Comparison of ENCODE assay signal across 8 mouse cellular contexts in genomic region chr14:121379827-121380145, GRCm38 (mm10). TPM values are rescaled to one million over a fixed set of nuclear protein-coding genes. Genes with fewer than 3 reads are reported as not detected.
DNase-seq lines count a peak whose midpoint lies in the region; ATAC-seq and TF ChIP-seq lines count a peak whose summit lies in the region.

Gene Stk24 (minus strand): TSS chr14:121380011.

- peak within 1 kb of the TSS; percentile 99 for H3K27ac ChIP-seq in kidney, adult 2 months (ENCODE audit: insufficient read depth, low read depth, low read length)
- H3K27ac ChIP-seq in lung, postnatal 0 days (ENCODE audit: low read length) = peak within 1 kb of the TSS; percentile 98

- peak; percentile 3 for ATAC-seq in inflammation-experienced regulatory T-cells, adult 6 months
- ATAC-seq in lung, postnatal 0 days = no peak; the same call in 1 of the 2 replicates

- H3K4me3 ChIP-seq in kidney, adult 2 months (ENCODE audit: insufficient read depth, low read depth, low read length) = peak within 1 kb of the TSS; percentile 89
- peak within 1 kb of the TSS; percentile 97 for H3K4me3 ChIP-seq in lung, postnatal 0 days (ENCODE audit: low read depth, low read length)

- no peak for TF ChIP-seq POLR2A in kidney, adult 2 months (IDR thresholded peaks at IDR 0.05; ENCODE audit: low read depth, low read length)

- no peak for DNase-seq in kidney, adult 2 months
- no peak for DNase-seq in kidney, adult 8-10 months
- no peak for DNase-seq in adrenal gland, postnatal 14 days
- DNase-seq in gastrocnemius, adult 8-10 months (ENCODE audit: low spot score in 2 of 2) = no peak
- DNase-seq in lung, postnatal 0 days (ENCODE audit: low spot score) = peak; percentile 73
- no peak for DNase-seq in cerebellum, adult 11-12 months
- no peak for DNase-seq in right cerebral cortex, adult 18-20 months

- peak within 1 kb of the TSS; percentile 86 for H3K4me2 ChIP-seq in lung, postnatal 0 days (replicated peaks; ENCODE audit: low read depth, low read length)

- H3K4me1 ChIP-seq in kidney, adult 2 months (ENCODE audit: control insufficient read depth, insufficient read depth, low read length) = peaks cover 4% of the 10 kb centered on the region; the same call in 1 of the 2 replicates
- peaks cover 10% of the 10 kb centered on the region for H3K4me1 ChIP-seq in lung, postnatal 0 days (ENCODE audit: insufficient read depth, low read depth, low read length)

- peak within 1 kb of the TSS; percentile 97 for H3K9ac ChIP-seq in lung, postnatal 0 days (replicated peaks; ENCODE audit: low read depth)

- TF ChIP-seq CTCF in kidney, adult 2 months (conservative IDR thresholded peaks at IDR 0.05; ENCODE audit: insufficient read depth, insufficient read length, low read depth, low read length) = no peak
- TF ChIP-seq CTCF in lung, postnatal 0 days (IDR thresholded peaks at IDR 0.05) = no peak

- TF ChIP-seq EP300 in lung, postnatal 0 days (IDR thresholded peaks at IDR 0.05) = no peak

- no peaks in the 10 kb centered on the region for H3K9me3 ChIP-seq in lung, postnatal 0 days (ENCODE audit: low read length)

- H3K36me3 ChIP-seq in kidney, adult 2 months (ENCODE audit: control insufficient read depth, insufficient read depth, low read length) = no peaks in the 10 kb centered on the region
- no peaks in the 10 kb centered on the region for H3K36me3 ChIP-seq in lung, postnatal 0 days (ENCODE audit: insufficient read depth, low read length)

- WGBS in kidney, adult 2 months = 7% methylated on average over 11 of the region's 11 CpGs
- 4% methylated on average over 11 of the region's 11 CpGs for WGBS in lung, postnatal 0 days

- H3K27me3 ChIP-seq in kidney, adult 2 months (replicated peaks; ENCODE audit: control insufficient read depth, insufficient read depth, low read length) = no peaks in the 10 kb centered on the region
- no peaks in the 10 kb centered on the region for H3K27me3 ChIP-seq in lung, postnatal 0 days (replicated peaks; ENCODE audit: insufficient read depth, low read length)

RNA-seq across cellular contexts. Expression of gene Stk24, which starts in this region (rescaled TPM):
- polyA plus RNA-seq in kidney, adult 2 months (2012; rRNA removed) = 27.1 and 30.3 TPM in 2 replicates
- 93.2 and 95.8 TPM in 2 replicates for total RNA-seq in adrenal gland, postnatal 14 days (2021)
- total RNA-seq in gastrocnemius, adult 8-10 months (2022) = 10 to 100 TPM; 25.2 to 34.5 (median 31.9) TPM
- 10 to 100 TPM; 54.0 to 65.8 (median 54.6) TPM for polyA plus RNA-seq in inflammation-experienced regulatory T-cells, adult 6 months (2017; shearing (Covaris generic))
- 30.6 and 33.4 TPM in 2 replicates for polyA plus RNA-seq in lung, postnatal 0 days (2015; fragmentation: Nextera tagmentation; extraction: Ambion mirVana)
